Mouse (Mus musculus) adrenal gland, adult 8-10 months (tissue): ENCODE data around the gene Krcc1. TPM values are rescaled to one million over a fixed set of nuclear protein-coding genes. Genes with fewer than 3 reads are reported as not detected.

Source experiments
- DNase-seq: peaks from one replicate; pipeline ENCODE4 v3.0.0; 2022
- microRNA-seq, 2 experiments: library from miRNA; unstranded; fragments of <30 nt; microRNA quantifications; one replicate each; pipeline ENCODE4 v1.2.0; 2022
- total RNA-seq, 4 experiments: library from RNA; stranded (reverse); gene quantifications; 2 replicates each; pipeline ENCODE4 v1.2.4; 2022

Gene Krcc1
- total RNA-seq, 4 experiments from 2014 or later: 57.0 to 69.2 (median 65.6) TPM

DNA sequence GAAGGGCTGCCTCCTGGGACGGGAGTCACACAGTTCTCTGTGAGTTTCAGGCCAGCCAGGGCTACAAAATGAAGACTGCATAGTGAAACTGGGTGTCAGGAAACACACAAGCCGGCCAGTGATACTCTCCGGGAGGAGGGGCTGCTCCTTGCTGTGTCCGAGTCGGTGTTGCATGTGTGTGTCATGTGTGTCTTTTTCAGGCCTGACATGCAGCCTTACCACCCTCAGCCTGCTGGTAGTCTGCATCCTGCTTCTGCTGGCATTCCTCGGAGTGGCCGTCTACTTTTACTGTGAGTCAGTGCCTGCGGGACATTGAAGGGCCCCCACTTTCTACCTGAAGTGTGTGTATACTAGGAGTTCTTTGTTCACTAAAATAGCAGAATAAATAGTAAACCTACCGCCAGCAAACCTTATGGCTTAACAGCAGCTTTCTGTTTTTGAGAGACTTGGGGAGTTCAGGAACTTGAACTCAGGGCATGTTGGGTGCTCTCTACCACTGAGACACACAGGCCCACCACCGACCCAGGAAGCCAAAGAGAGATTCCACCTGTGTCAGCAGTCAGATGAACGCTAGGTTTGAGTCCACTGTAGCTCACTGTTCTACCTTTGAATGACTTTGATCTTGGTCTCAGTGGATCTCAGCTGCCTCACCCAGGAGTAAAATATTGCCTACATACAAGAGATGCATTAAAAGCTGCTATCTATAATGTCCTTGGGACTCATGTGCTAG, 60.9 kb downstream of the Krcc1 start:
- DNase-seq: no peak

DNA sequence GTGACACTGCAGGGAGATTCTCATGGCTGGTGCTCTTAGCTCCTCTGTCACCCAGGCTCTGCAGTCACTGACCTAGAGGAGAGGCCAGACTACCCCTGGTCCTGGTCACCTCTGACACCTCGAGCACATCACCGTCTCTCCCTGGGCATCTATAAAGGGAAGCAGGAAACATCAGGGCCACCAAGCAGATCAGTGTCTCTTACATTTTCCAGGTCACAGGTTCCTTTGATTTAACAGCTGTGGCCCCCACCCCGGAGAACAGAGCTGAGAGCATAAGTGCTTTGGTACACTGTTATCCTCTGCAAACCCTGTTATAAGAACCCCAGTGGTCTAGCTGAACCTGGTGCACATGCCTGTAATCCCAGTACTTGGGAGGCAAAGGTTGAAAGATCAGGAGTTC, 61.6 kb downstream of the Krcc1 start:
- DNase-seq: no peak

DNA sequence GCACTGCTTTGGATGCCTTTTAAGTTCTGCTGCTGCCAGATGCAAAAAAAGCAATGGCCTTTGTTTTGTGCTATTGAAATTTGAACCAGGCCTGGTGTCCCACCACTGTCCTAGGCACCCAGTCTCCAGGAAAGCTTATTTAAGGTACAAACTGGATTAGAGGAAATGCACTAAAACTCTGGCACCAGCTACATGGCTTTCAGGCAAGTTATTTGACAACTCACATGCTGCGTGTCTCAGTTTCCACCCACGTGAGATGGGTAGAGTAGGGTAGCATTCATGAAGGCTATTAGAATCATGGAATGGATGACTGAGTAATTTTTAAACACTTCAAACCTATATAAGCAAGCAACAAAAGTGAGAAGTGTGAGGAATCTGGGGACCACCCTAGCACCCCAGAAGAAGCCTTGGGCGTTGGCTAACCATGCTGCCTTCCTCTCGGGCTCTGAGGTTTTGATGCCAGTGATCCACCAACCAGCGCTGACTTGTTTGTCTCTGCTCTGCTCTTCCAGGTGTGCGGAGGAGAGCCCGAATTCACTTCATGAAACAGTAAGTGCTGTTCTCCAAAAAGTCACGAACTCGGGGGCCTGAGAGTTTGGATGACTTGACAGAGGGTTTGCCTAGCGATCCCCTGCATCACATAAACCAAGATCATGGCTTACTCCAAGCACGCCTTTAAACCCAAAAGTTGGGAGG, 62.2 kb downstream of the Krcc1 start:
- DNase-seq: no peak

Small RNA genes within 50 kb of the gene (microRNA-seq; reads per million reads assigned to microRNA genes)
- 24.1 to 28.6 reads per million in 2 experiments for gene Mir8112

Other genes starting within 250 kb of the Krcc1 start
- gene Thnsl2, start 127.2 kb upstream of the Krcc1 start, total RNA-seq: 10 to 100 TPM; 19.0 to 36.9 (median 27.6) TPM
- 1 to 10 TPM in 1 of 4 experiments, not detected in 3; 1.2 TPM for gene Fabp1, start 71.8 kb upstream of the Krcc1 start, total RNA-seq
- under 1 TPM in 3 of 4 experiments, not detected in 1; 0.13 to 0.23 (median 0.21) TPM for gene Smyd1, start 50.6 kb downstream of the Krcc1 start, total RNA-seq
- under 1 TPM in 3 of 4 experiments, not detected in 1; 0.31 to 0.32 (median 0.31) TPM for gene Cd8b1, start 51.1 kb downstream of the Krcc1 start, total RNA-seq
- 1 to 10 TPM in 2 of 4 experiments, under 1 TPM in 2; 0.17 to 1.2 (median 0.61) TPM for gene Cd8a, start 101.8 kb downstream of the Krcc1 start, total RNA-seq
- gene Rmnd5a, start 169.0 kb downstream of the Krcc1 start, total RNA-seq: 10 to 100 TPM; 76.1 to 96.7 (median 85.5) TPM
- gene Rnf103, start 222.2 kb downstream of the Krcc1 start, total RNA-seq: 10 to 100 TPM; 38.7 to 47.8 (median 43.5) TPM